Mouse (Mus musculus) CH12.LX (cell line): ENCODE results near the gene Map4k5. TPM values are rescaled to one million over a fixed set of nuclear protein-coding genes. Genes with fewer than 3 reads are reported as not detected.

Experiments used
- DNase-seq: peaks from one replicate; pipeline ENCODE4 v3.0.0-alpha.2; 2013; ENCODE audit errors: extremely low read depth
- H3K27ac ChIP-seq: 2 replicates; pipeline ENCODE4 v1.5.1; 2012; ENCODE audit warnings: low read depth, mild to moderate bottlenecking, control low read depth, moderate library complexity; ENCODE audit not compliant: insufficient read depth
- H3K27me3 ChIP-seq: replicated peaks from 2 replicates; pipeline ENCODE3; 2012; ENCODE audit warnings: inconsistent platforms
- H3K36me3 ChIP-seq, 2 experiments: replicated peaks in 1 of 2; 2 replicates each; pipeline versions ENCODE3 to v1.6.1; 2012; ENCODE audit warnings: inconsistent platforms in 1 of 2, low read length in 1 of 2, mild to moderate bottlenecking in 1 of 2, mixed read lengths in 1 of 2, moderate library complexity in 1 of 2; ENCODE audit not compliant: control insufficient read depth in 1 of 2, insufficient read depth in 1 of 2
- H3K4me1 ChIP-seq, 2 experiments: 2 replicates each; pipeline ENCODE4 v1.6.1; 2012; ENCODE audit warnings: inconsistent platforms in 1 of 2, moderate library complexity in 1 of 2; ENCODE audit not compliant: insufficient read depth in 2 of 2, control insufficient read depth in 1 of 2
- H3K4me2 ChIP-seq: 2 replicates; pipeline ENCODE4 v1.6.1; 2012; ENCODE audit warnings: low read depth, mild to moderate bottlenecking, control low read depth; ENCODE audit not compliant: poor library complexity, insufficient read depth, severe bottlenecking
- H3K4me3 ChIP-seq, 3 experiments: fragments of 150-350 bp in 1 of 3; sonication (generic) in 1 of 3; replicated peaks in 1 of 3; 2 replicates each; pipeline versions ENCODE3 to v1.5.1; 2011 to 2012; ENCODE audit warnings: low read depth in 2 of 3, low read length in 2 of 3, mild to moderate bottlenecking in 2 of 3, moderate library complexity in 2 of 3, control low read depth in 1 of 3, improper control_type of control experiment in 1 of 3, inconsistent platforms in 1 of 3, mixed read lengths in 1 of 3; ENCODE audit not compliant: poor library complexity in 1 of 3
- H3K79me2 ChIP-seq: replicated peaks from 2 replicates; pipeline ENCODE4 v1.6.1; 2012; ENCODE audit warnings: mild to moderate bottlenecking, moderate library complexity; ENCODE audit not compliant: control insufficient read depth, poor library complexity, insufficient read depth, severe bottlenecking; ENCODE audit errors: extremely low read depth
- H3K9ac ChIP-seq: 2 replicates; pipeline ENCODE4 v1.6.1; 2012; ENCODE audit warnings: low read depth, mild to moderate bottlenecking, control low read depth, moderate library complexity; ENCODE audit not compliant: insufficient read depth
- H3K9me3 ChIP-seq: replicated peaks from 2 replicates; pipeline ENCODE3; 2012; ENCODE audit warnings: low read length, inconsistent platforms, mixed read lengths
- BHLHE40 ChIP-seq: IDR thresholded peaks from 2 replicates; pipeline ENCODE4 v1.6.1; 2011; ENCODE audit warnings: mild to moderate bottlenecking, low read depth, low read length, improper control_type of control experiment
- CHD1 ChIP-seq: IDR thresholded peaks from 2 replicates; pipeline ENCODE4 v1.6.1; 2012; ENCODE audit warnings: low read depth, low read length, improper control_type of control experiment, inconsistent platforms
- CHD2 ChIP-seq: IDR thresholded peaks from 2 replicates; pipeline ENCODE4 v1.6.1; 2011; ENCODE audit warnings: low read length, improper control_type of control experiment
- CTCF ChIP-seq, 2 experiments: IDR thresholded peaks in 1 of 2; conservative IDR thresholded peaks in 1 of 2; 2 replicates each; pipeline ENCODE4 v1.5.1; 2011 to 2012; ENCODE audit warnings: low read depth in 2 of 2, low read length in 2 of 2, improper control_type of control experiment in 1 of 2, inconsistent platforms in 1 of 2, mild to moderate bottlenecking in 1 of 2, moderate library complexity in 1 of 2
- E2F4 ChIP-seq: IDR thresholded peaks from 2 replicates; pipeline ENCODE4 v1.6.1; 2011; ENCODE audit warnings: low read depth, low read length, improper control_type of control experiment; ENCODE audit not compliant: insufficient replicate concordance
- ELF1 ChIP-seq: IDR thresholded peaks from 2 replicates; pipeline ENCODE4 v1.6.1; 2014; ENCODE audit warnings: low read depth, mild to moderate bottlenecking, inconsistent platforms, low read length, improper control_type of control experiment
- HCFC1 ChIP-seq: IDR thresholded peaks from 2 replicates; pipeline ENCODE4 v1.6.1; 2012; ENCODE audit warnings: low read depth, mild to moderate bottlenecking, inconsistent platforms, low read length, improper control_type of control experiment
- IRF4 ChIP-seq: IDR thresholded peaks from 2 replicates; pipeline ENCODE4 v1.6.1; 2014; ENCODE audit warnings: low read depth, mild to moderate bottlenecking, inconsistent platforms, low read length, improper control_type of control experiment
- JUND ChIP-seq: conservative IDR thresholded peaks from 2 replicates; pipeline ENCODE4 v1.6.1; 2011; ENCODE audit warnings: low read depth, low read length, improper control_type of control experiment
- KAT2A ChIP-seq: IDR thresholded peaks from 2 replicates; pipeline ENCODE4 v1.6.1; 2012; ENCODE audit warnings: low read length, improper control_type of control experiment, inconsistent platforms; ENCODE audit not compliant: insufficient replicate concordance
- MAFK ChIP-seq: IDR thresholded peaks from 2 replicates; pipeline ENCODE4 v1.6.1; 2011; ENCODE audit warnings: low read length, improper control_type of control experiment; ENCODE audit not compliant: insufficient replicate concordance
- MXI1 ChIP-seq: IDR thresholded peaks from 2 replicates; pipeline ENCODE4 v1.6.1; 2011; ENCODE audit warnings: mild to moderate bottlenecking, low read depth, low read length, improper control_type of control experiment
- MYC ChIP-seq: IDR thresholded peaks from 2 replicates; pipeline ENCODE4 v1.6.1; 2011; ENCODE audit warnings: low read depth, mild to moderate bottlenecking, improper control_type of control experiment, low read length
- NRF1 ChIP-seq: IDR thresholded peaks from 2 replicates; pipeline ENCODE4 v1.6.1; 2014; ENCODE audit warnings: low read depth, mild to moderate bottlenecking, inconsistent platforms, low read length, improper control_type of control experiment, moderate library complexity
- PAX5 ChIP-seq: IDR thresholded peaks from 2 replicates; pipeline ENCODE4 v1.6.1; 2012; ENCODE audit warnings: low read length, inconsistent platforms, mixed read lengths
- POLR2A ChIP-seq: IDR thresholded peaks from 2 replicates; pipeline ENCODE4 v1.6.1; 2011; ENCODE audit warnings: low read depth, mild to moderate bottlenecking, improper control_type of control experiment, low read length
- RAD21 ChIP-seq: IDR thresholded peaks from 2 replicates; pipeline ENCODE4 v1.6.1; 2011; ENCODE audit warnings: low read depth, mild to moderate bottlenecking, low read length, improper control_type of control experiment, moderate library complexity
- RCOR1 ChIP-seq: conservative IDR thresholded peaks from 2 replicates; pipeline ENCODE4 v1.6.1; 2012; ENCODE audit warnings: low read depth, mild to moderate bottlenecking, inconsistent platforms, low read length, improper control_type of control experiment
- SMC3 ChIP-seq: IDR thresholded peaks from 2 replicates; pipeline ENCODE4 v1.6.1; 2011; ENCODE audit warnings: low read depth, low read length, improper control_type of control experiment
- USF2 ChIP-seq: conservative IDR thresholded peaks from 2 replicates; pipeline ENCODE4 v1.6.1; 2011; ENCODE audit warnings: low read depth, low read length, improper control_type of control experiment
- ZKSCAN1 ChIP-seq: IDR thresholded peaks from 2 replicates; pipeline ENCODE4 v1.6.1; 2012; ENCODE audit warnings: low read depth, inconsistent platforms, low read length, improper control_type of control experiment, borderline replicate concordance
- dilution Hi-C: fragments of 300-500 bp; cut with MboI; formaldehyde crosslinking; loops from 2 replicates; pipeline ENCODE4 v1.14.3; 2020; ENCODE audit warnings: low sequenced_read_pairs; ENCODE audit not compliant: extremely low pct_unique_long_range_greater_than_20kb, extremely low pct_ligation_motif_present
- in situ Hi-C: fragments of 300-500 bp; cut with MboI; formaldehyde crosslinking; loops from 3 replicates; pipeline ENCODE4 v1.14.3; 2019; ENCODE audit warnings: low sequenced_read_pairs, low pct_ligation_motif_present, low pct_unique_long_range_greater_than_20kb, mixed read lengths
- polyA plus RNA-seq: library from polyadenylated mRNA; unstranded; fragments of >175 nt; gene quantifications from 2 replicates; pipeline ENCODE4 v1.2.1, GENCODE M21; 2012; ENCODE audit warnings: low read depth; ENCODE audit not compliant: insufficient read length
- total RNA-seq, 2 experiments: library from RNA; depleted of rRNA; stranded (reverse); fragments of 300-350 nt in 1 of 2; fragments of >200 nt in 1 of 2; gene quantifications; 2 replicates each; pipeline ENCODE4 v1.2.3; 2012 to 2014

Gene Map4k5
- total and polyA plus RNA-seq, 3 experiments = 7.8 to 13.5 (median 12.5) TPM

DNA sequence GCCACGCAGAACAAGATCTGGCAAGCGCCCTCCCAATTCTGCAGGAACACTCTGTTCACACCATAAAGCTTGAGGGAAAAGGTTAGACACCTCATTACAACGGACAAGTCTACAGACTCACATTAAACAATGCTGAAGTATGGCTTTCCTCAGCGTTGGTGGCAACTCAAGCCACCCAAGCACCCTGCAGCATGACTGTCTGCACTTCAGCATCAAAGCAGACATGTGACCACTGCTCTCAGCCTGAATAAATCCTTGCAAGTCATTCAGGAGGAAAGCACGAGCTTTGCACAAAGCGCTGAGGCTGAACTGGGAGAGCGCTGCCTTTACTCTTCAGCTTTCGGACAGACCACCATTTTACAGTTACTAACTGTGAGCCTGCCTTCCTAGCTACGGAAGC, 40.7 kb downstream of the Map4k5 start:
- Histone ChIP-seq H3K4me2 (no peak overlapping the region), H3K9ac (no peak overlapping the region), H3K36me3 (peaks cover 8 to 35% of the 10 kb centered on the region in 2 experiments), H3K27me3 (no peaks in the 10 kb centered on the region)
- in situ Hi-C loops = no loop called here
- DNase-seq = no peak
- dilution Hi-C loops = no loop called here
- TF ChIP-seq SMC3 = no peak
- TF ChIP-seq NRF1 = no peak
- no peak for TF ChIP-seq JUND
- TF ChIP-seq, all 38 proteins: peak for 0
- no peak overlapping the region for H3K27ac ChIP-seq
- peaks cover 0 to 3% of the 10 kb centered on the region in 2 experiments; a peak in 1 of 4 replicates for H3K4me1 ChIP-seq
- H3K9me3 ChIP-seq = no peaks in the 10 kb centered on the region
- no peaks in the 10 kb centered on the region for H3K79me2 ChIP-seq
- H3K4me3 ChIP-seq = no peak overlapping the region

DNA sequence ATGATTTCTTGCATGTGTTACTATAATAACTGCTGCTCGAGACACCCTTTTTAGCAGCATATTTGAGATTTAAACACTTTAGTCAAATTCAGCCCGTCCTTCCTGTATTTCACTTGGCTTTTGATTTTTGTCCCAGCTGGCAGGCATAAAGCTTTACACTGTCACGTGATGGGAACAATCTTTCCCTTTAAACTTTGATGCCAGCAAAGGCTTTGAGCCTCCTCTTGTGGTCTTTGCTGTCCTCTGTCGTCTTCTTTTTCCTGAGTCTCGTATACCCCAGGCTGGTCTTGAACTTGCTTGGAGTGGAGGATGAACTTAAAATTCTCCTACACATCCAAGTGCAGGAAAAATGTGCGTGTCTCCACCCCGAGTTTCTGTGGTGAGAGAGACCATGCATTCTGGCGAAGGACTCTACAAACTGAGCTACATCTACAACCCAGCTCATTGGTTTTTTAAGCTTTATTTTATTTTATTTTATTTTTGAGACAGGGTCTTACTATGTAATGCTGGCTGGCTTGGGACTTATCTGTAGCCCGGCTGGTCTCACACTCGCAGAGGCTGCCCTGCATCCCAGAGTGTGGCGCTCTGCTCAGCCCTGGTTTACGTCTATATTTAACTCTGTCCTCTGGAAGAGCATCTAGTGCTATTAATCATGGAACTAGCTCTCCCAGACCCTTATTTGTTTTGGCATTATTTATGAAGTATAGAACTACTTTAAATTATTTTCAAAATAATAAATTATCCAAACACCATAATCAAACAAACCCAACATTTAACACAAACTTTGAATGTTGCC, 44.7 kb downstream of the Map4k5 start:
- in situ Hi-C loops = no loop called here

DNA sequence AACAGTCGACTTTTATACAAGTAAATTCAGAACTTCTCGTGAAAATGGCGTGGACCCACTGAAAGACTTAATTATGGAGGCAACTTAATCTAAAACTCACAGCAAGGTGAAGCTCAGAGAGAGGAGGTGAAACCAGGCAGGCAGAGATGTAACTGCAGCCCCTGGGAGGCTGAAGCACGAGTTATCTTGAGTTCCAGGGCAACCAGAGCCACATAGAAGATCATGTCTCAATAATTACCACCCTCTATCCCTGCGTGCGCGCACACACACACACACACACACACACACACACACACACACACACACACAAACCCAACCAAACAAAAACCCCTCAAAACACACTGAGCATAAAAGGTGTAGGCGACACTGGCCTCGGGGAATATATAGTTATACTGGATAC, 46.5 kb downstream of the Map4k5 start:
- Histone ChIP-seq H3K9ac (no peak overlapping the region), H3K27me3 (no peaks in the 10 kb centered on the region), H3K4me1 (no peaks in the 10 kb centered on the region), H3K36me3 (peaks cover 19 to 50% of the 10 kb centered on the region in 2 experiments), H3K27ac (no peak overlapping the region), H3K4me3 (no peak overlapping the region), H3K4me2 (no peak overlapping the region), H3K9me3 (no peaks in the 10 kb centered on the region), H3K79me2 (no peaks in the 10 kb centered on the region)
- no peak for TF ChIP-seq POLR2A
- no peak for TF ChIP-seq ELF1
- no peak for TF ChIP-seq ZKSCAN1
- no peak for TF ChIP-seq CHD1
- TF ChIP-seq JUND = no peak
- TF ChIP-seq CHD2 = no peak
- no peak for TF ChIP-seq SMC3
- no peak for TF ChIP-seq CTCF (conservative IDR thresholded peaks at IDR 0.05 in 1 of 2, IDR thresholded peaks at IDR 0.05 in 1 of 2; ENCODE audit: low read depth in 2 of 2, low read length in 2 of 2)
- no peak for TF ChIP-seq RCOR1
- TF ChIP-seq BHLHE40 = no peak
- no peak for TF ChIP-seq USF2
- no peak for TF ChIP-seq IRF4
- TF ChIP-seq MAFK = no peak
- no peak for TF ChIP-seq KAT2A
- TF ChIP-seq HCFC1 = no peak
- no peak for TF ChIP-seq NRF1
- no peak for TF ChIP-seq RAD21
- no peak for TF ChIP-seq PAX5
- TF ChIP-seq E2F4 = no peak
- no peak for TF ChIP-seq MXI1
- in situ Hi-C loops (no loop called here), dilution Hi-C loops (no loop called here)
- DNase-seq = no peak

More for the DNA sequence above, 44.7 kb downstream of the Map4k5 start:
- H3K36me3 ChIP-seq = peaks cover 19 to 56% of the 10 kb centered on the region in 2 experiments
- no peak for TF ChIP-seq MYC
- H3K4me3 ChIP-seq = no peak overlapping the region
- DNase-seq = no peak
- no peaks in the 10 kb centered on the region for H3K79me2 ChIP-seq
- H3K9me3 ChIP-seq = no peaks in the 10 kb centered on the region
- no peak overlapping the region for H3K27ac ChIP-seq
- H3K9ac ChIP-seq = no peak overlapping the region
- H3K4me2 ChIP-seq = no peak overlapping the region
- dilution Hi-C loops = no loop called here
- no peaks in the 10 kb centered on the region for H3K4me1 ChIP-seq
- H3K27me3 ChIP-seq = no peaks in the 10 kb centered on the region
